Mouse (Mus musculus) intestine, postnatal 0 days (tissue): ENCODE results near the gene Glb1. TPM values are rescaled to one million over a fixed set of nuclear protein-coding genes. Genes with fewer than 3 reads are reported as not detected.
"Not testable (repeated sequence)": the region's sequence is repeated elsewhere in the genome, so short reads cannot be mapped to it uniquely, and the experiment has no call there.

Experiments used
- ATAC-seq: fragments of 200-750 bp; cut with Nextera tagmentation; 2 replicates; pipeline ENCODE4 v1.8.0; 2017; ENCODE audit warnings: mild to moderate bottlenecking, moderate TSS enrichment, moderate library complexity
- H3K27ac ChIP-seq: fragments of 300-500 bp; sonication (generic); 2 replicates; pipeline ENCODE4 v1.5.1; 2014; ENCODE audit warnings: mild to moderate bottlenecking, low read depth, low read length, moderate library complexity
- H3K27me3 ChIP-seq: fragments of 300-500 bp; sonication (generic); replicated peaks from 2 replicates; pipeline ENCODE4 v1.6.1; 2014; ENCODE audit warnings: low read length, mixed read lengths; ENCODE audit not compliant: control insufficient read depth, insufficient read depth
- H3K36me3 ChIP-seq: fragments of 300-500 bp; sonication (generic); 2 replicates; pipeline ENCODE4 v1.6.1; 2014; ENCODE audit warnings: mild to moderate bottlenecking, moderate library complexity; ENCODE audit not compliant: control insufficient read depth, insufficient read depth
- H3K4me1 ChIP-seq: fragments of 300-500 bp; sonication (generic); replicated peaks from 2 replicates; pipeline ENCODE4 v1.6.1; 2014; ENCODE audit warnings: antibody characterized with exemption, low read length, mixed read lengths; ENCODE audit not compliant: control insufficient read depth, insufficient read depth
- H3K4me2 ChIP-seq: fragments of 300-500 bp; sonication (generic); replicated peaks from 2 replicates; pipeline ENCODE4 v1.6.1; 2014; ENCODE audit warnings: low read depth, mild to moderate bottlenecking, moderate library complexity
- H3K4me3 ChIP-seq: fragments of 300-500 bp; sonication (generic); 2 replicates; pipeline ENCODE4 v1.5.1; 2014; ENCODE audit warnings: low read depth, low read length
- H3K9ac ChIP-seq: fragments of 300-500 bp; sonication (generic); 2 replicates; pipeline ENCODE4 v1.6.1; 2014; ENCODE audit warnings: mild to moderate bottlenecking, low read depth, low read length
- H3K9me3 ChIP-seq: fragments of 300-500 bp; sonication (generic); 2 replicates; pipeline ENCODE4 v1.6.1; 2016; ENCODE audit warnings: mixed run types; ENCODE audit not compliant: control insufficient read depth
- CTCF ChIP-seq: sonication (generic); IDR thresholded peaks from 2 replicates; pipeline ENCODE4 v1.5.1; 2016; ENCODE audit warnings: low read depth, mild to moderate bottlenecking, control low read depth, antibody characterized with exemption, moderate library complexity
- WGBS: fragments of 180-500 bp; shearing (Covaris S2); extraction: QIAGEN DNeasy Blood & Tissue Kit; methylation state at CpG from one replicate; pipeline ENCODE4 v1.1.7; 2014; 5-methylcytosine and 5-hydroxymethylcytosine counted together
- polyA plus RNA-seq: library from polyadenylated mRNA; unstranded; fragments of >200 nt; fragmentation: Nextera tagmentation; extraction: Ambion mirVana; gene quantifications from 2 replicates; pipeline ENCODE4 v1.2.1, GENCODE M21; 2015

Gene Glb1
- polyA plus RNA-seq, 1 experiment from 2014 or later: 491 TPM

DNA sequence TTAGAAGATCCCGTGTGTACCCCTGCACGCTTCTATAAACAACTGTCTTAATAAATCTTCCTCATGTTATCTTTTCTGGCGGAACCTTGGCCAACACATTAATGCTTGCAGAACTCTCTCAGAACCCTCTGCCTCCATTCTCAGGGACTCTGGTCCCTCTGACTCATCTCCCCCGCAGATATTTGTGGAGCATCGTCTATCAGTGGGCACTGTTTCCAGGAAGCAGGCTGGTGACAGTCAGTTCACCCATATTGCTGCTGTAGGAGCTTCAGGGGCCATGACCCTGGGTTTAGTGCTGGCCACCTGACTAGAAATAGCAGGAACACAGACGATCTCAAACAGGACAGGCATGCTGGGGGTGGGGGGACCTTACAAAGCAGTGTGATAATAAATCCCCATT is 13.8 kb upstream of the Glb1 start:
- Histone ChIP-seq H3K9ac (no peak overlapping the region), H3K27ac (no peak overlapping the region), H3K4me2 (no peak overlapping the region), H3K4me1 (0 out of 2 replicates have a peak, but pooled peaks cover 11% of the 10 kb centered on the region), H3K4me3 (no peak overlapping the region), H3K27me3 (no peaks in the 10 kb centered on the region), H3K9me3 (no peaks in the 10 kb centered on the region), H3K36me3 (peaks cover 15% of the 10 kb centered on the region; the same call in 1 of the 2 replicates)
- ATAC-seq: no peak
- 34% methylated on average over 6 of the region's 6 CpGs for WGBS
- TF ChIP-seq CTCF: no peak

DNA sequence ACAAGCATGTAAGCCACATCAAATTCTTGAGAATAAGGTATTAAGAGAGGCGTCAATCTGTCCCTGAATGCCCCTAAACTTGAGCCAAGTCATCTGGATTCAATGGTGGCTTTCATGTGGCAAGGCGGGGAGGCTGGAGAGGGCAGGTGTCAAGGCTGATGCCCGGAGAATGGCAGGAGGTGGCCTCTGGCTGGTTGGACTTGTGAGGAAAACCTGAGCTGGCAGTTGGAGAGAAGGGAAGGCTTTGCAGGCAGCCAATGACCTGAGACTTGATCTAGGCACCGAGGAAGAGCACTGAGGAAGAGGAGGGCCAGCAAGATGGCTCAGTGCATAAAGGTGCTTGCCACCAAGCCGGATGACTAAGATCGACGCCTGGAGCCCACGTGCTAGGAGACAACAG is 12.6 kb upstream of the Glb1 start:
- no peak overlapping the region for H3K4me2 ChIP-seq

DNA sequence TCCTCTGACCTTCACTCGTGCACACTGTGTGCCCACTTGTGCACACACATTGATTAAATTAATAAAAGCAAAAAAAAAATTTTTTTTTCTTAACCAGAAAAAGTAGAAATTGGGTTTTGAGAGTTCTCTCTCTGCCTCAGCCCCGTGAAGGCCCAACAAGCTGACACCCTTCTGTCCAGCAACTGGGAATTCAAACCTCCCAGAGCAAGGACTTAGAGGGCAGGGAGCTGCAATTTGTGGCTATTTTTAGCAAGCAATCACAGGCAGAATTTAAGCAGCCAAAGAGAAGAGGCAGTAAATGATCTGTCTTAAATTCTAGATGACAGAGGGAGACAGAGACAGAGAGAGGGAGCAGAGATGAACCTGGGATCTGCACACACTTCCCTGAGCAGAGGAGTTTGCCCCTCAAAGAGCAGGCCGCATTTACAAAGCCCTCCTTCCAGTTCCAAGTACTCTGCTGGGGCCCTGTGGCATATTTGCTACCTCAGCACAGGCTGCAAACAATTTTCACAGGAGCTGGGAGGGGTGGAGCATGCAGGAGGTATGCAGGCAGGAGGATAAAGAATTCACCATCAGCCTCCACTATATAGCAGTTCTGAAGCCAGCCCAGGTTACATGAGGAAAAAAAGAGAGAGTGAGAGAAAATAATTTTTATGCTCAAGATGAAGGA is 12.0 kb upstream of the Glb1 start:
- no peaks in the 10 kb centered on the region for H3K9me3 ChIP-seq
- H3K4me2 ChIP-seq: no peak overlapping the region; the same call in 1 of the 2 replicates
- peaks cover 12% of the 10 kb centered on the region; the same call in 1 of the 2 replicates for H3K36me3 ChIP-seq
- H3K27ac ChIP-seq: peak overlapping the region; percentile 89; the same call in 1 of the 2 replicates
- H3K9ac ChIP-seq: no peak overlapping the region
- H3K27me3 ChIP-seq: no peaks in the 10 kb centered on the region
- WGBS: 55% methylated on average over 3 of the region's 3 CpGs
- H3K4me3 ChIP-seq: no peak overlapping the region
- ATAC-seq: no peak
- 0 out of 2 replicates have a peak, but pooled peaks cover 11% of the 10 kb centered on the region for H3K4me1 ChIP-seq
- no peak for TF ChIP-seq CTCF

More for the DNA sequence above, 12.6 kb upstream of the Glb1 start:
- no peak overlapping the region for H3K9ac ChIP-seq
- no peaks in the 10 kb centered on the region for H3K27me3 ChIP-seq
- H3K4me1 ChIP-seq: 0 out of 2 replicates have a peak, but pooled peaks cover 11% of the 10 kb centered on the region
- H3K9me3 ChIP-seq: no peaks in the 10 kb centered on the region
- 71% methylated on average over 8 of the region's 8 CpGs for WGBS
- H3K4me3 ChIP-seq: no peak overlapping the region
- H3K27ac ChIP-seq: 0 out of 2 replicates have a peak overlapping the region, but pooled peaks have one; percentile 89
- H3K36me3 ChIP-seq: peaks cover 15% of the 10 kb centered on the region; the same call in 1 of the 2 replicates
- no peak for ATAC-seq
- no peak for TF ChIP-seq CTCF

DNA sequence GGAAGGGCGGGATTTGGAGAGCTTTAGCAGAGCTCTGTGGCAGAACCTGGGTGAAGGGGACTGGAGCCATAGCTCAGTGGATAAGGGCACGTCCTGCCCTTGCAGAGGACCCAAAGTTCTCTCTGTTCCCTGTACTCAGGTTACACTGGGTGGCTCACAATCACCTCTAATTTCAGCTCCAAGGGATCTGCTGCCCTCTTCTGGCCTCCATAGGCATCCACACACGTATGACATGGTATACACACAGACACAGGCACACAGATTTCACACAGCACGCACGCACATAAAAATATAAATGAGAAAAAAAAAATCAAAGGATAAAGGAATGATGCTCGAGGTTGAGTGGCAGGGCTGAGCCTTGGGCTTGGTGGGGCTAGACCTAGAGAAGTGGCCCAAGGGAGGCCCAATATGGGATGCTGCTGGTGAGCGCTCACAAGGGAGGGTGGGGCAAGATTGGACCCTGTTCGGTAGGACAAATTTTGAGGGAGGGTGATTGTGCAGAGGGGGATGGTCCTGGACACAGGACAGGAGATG is 11.4 kb upstream of the Glb1 start:
- Histone ChIP-seq H3K36me3 (peaks cover 8% of the 10 kb centered on the region; the same call in 1 of the 2 replicates), H3K4me2 (peak overlapping the region; percentile 84), H3K27ac (peak overlapping the region; percentile 89), H3K9me3 (no peaks in the 10 kb centered on the region), H3K9ac (peak overlapping the region; percentile 76; the same call in 1 of the 2 replicates), H3K4me1 (0 out of 2 replicates have a peak, but pooled peaks cover 11% of the 10 kb centered on the region), H3K4me3 (peak overlapping the region; percentile 68), H3K27me3 (no peaks in the 10 kb centered on the region)
- 73% methylated on average over 8 of the region's 8 CpGs for WGBS
- ATAC-seq: peak; percentile 34; the same call in 1 of the 2 replicates
- peak; percentile 71 for TF ChIP-seq CTCF

DNA sequence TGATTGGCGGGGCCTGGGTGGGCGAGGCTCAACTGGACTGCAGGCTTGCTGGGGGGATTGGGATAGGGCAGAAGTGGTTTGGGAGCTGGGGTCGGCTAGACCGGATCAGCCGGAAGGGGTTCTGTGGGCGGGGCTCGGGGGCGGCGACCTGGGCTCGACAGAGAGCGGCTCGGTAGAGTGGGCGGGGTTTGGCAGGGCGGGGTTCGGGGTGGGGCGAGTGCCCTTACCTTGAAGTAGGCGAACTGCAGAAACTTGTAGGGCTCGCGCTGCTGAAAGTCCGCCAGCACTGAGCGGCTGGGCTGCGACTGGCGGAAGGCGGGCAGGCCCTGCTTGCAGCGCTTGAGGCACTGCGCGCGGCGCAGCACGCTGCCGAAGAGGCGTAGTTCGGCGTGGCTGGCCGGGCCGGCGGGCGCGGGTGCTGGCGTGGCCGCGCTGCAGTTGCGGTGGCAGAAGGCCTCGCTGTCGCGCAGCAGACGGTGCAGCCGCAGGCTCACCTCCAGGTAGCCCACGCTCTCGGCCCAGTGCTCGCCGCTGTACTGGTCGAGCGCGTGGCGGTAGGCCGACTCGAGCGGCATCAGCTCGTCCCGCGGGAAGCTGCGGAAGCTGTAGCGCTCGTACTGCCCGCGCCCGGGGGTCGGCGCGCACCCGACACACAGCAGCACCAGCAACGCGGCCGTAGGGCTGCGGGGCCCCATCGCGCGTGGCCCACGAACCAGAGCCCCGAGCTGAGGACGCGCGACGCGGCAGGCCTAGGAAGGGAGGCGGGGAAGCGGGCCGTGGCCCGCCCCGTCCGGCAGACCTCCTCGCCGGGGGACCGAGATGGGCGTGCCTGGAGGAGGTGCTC is 10.7 kb upstream of the Glb1 start, which contains the start of gene Crtap:
TSS of gene Crtap (minus strand) at position 771 of the 844 bp plus-strand sequence.
- H3K4me3 ChIP-seq: peak within 1 kb of the TSS; percentile 68
- TF ChIP-seq CTCF: no peak
- peaks cover 2% of the 10 kb centered on the region; the same call in 1 of the 2 replicates for H3K36me3 ChIP-seq
- peak; percentile 62 for ATAC-seq
- peak within 1 kb of the TSS; percentile 76 for H3K9ac ChIP-seq
- peak within 1 kb of the TSS; percentile 89 for H3K27ac ChIP-seq
- 0 out of 2 replicates have a peak, but pooled peaks cover 9% of the 10 kb centered on the region for H3K4me1 ChIP-seq
- 2% methylated on average over 92 of the region's 96 CpGs for WGBS
- peak within 1 kb of the TSS; percentile 84 for H3K4me2 ChIP-seq
- H3K27me3 ChIP-seq: no peaks in the 10 kb centered on the region
- no peaks in the 10 kb centered on the region for H3K9me3 ChIP-seq

DNA sequence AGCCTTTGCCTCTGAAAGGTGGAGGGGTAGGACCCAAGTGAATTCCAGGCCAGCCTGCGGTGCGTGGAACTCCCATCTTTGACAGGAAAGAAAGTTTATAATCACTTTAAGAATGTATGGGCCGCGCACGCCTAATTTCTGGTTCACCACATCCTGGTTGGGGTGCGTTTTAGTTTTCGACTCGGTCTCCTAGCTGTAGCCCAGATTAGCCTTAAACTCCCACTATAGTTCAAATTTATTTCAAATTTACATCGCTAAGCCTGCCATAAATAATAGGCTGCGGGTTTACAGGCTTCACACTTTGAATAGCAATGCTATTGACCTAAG is 10.2 kb upstream of the Glb1 start:
- 0 out of 2 replicates have a peak, but pooled peaks cover 7% of the 10 kb centered on the region for H3K4me1 ChIP-seq
- H3K4me2 ChIP-seq: peak overlapping the region; percentile 84
- WGBS: 2% methylated on average over 10 of the region's 10 CpGs
- H3K27ac ChIP-seq: peak overlapping the region; percentile 89
- no peaks in the 10 kb centered on the region for H3K27me3 ChIP-seq
- no peaks in the 10 kb centered on the region for H3K9me3 ChIP-seq
- no peak for ATAC-seq
- peak overlapping the region; percentile 68 for H3K4me3 ChIP-seq
- TF ChIP-seq CTCF: no peak
- H3K9ac ChIP-seq: peak overlapping the region; percentile 76
- no peaks in the 10 kb centered on the region for H3K36me3 ChIP-seq

DNA sequence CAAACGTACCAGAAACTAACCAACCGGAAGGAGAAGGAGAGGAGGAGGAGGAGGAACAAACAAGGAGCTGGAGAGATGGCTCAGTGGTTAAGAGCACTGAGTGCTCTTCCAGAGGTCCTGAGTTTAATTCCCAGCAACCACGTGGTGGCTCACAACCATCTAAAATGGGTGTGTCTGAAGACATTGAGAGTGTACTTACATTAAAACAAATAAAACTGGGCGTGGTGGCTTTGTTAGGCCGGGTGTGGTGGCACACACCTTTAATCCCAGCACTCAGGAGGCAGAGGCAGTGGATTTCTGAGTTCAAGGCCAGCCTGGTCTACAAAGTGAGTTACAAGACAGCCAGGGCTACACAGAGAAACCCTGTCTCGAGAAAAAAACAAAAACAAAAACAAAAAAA is 6.7 kb upstream of the Glb1 start:
- not testable (repeated sequence) for H3K9ac ChIP-seq, H3K36me3 ChIP-seq, H3K4me1 ChIP-seq, H3K9me3 ChIP-seq, H3K4me3 ChIP-seq, H3K27me3 ChIP-seq, ATAC-seq, H3K4me2 ChIP-seq
- WGBS: 41% methylated on average over 6 of the region's 6 CpGs
- peak overlapping the region; percentile 83 for H3K27ac ChIP-seq
